Mouse (Mus musculus) spleen, adult 2 months (tissue): Measurements from ENCODE around the gene Taok3.

ENCODE experiments used
- CTCF ChIP-seq: fragments of 200-500 bp; IDR thresholded peaks from 2 replicates; pipeline ENCODE4 v1.5.1; 2011; ENCODE audit warnings: mild to moderate bottlenecking, inconsistent platforms; ENCODE audit not compliant: insufficient read depth, insufficient read length, insufficient replicate concordance; ENCODE audit errors: extremely low read depth
- POLR2A ChIP-seq: fragments of 200-500 bp; IDR thresholded peaks from 2 replicates; pipeline ENCODE4 v1.6.1; 2011; ENCODE audit warnings: low read depth, low read length, inconsistent platforms

DNA sequence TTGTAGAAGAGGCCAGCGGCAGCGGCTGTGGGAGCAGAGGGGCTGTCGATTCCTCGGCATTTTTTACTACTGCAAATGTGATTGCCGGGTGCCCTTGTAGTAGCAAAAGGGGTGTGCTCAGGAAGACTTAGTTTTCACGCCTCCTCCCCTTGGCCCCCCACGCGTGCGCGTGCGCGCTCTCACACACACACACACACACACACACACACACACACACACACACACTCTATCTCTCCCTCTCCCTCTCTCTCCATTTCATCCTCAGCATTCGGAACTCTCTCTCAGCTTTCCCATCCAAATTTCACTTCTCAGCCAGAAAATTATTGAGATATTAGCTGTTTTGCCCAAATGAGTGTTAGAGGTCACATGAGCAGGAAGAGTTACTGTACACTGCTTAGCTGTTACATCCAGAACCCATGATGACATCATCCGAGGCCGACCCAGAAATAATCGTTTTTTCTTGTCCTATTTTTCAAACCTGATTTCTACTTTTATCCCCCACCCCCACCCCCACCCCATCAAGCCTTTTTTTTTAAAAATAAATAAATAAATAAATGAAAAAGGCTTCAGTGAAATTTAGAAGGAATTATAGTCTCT is 122.1 kb downstream of the Taok3 start:
- TF ChIP-seq CTCF (no peak), POLR2A (no peak)
